Mouse (Mus musculus) gastrocnemius, postnatal 4 days (tissue): ENCODE results near the gene Lmntd1. TPM values are rescaled to one million over a fixed set of nuclear protein-coding genes. Genes with fewer than 3 reads are reported as not detected.

Experiments
- DNase-seq, 2 experiments: peaks; one replicate each; pipeline ENCODE4 v3.0.0; 2021 to 2022; ENCODE audit warnings: low spot score in 2 of 2, mixed read lengths in 2 of 2
- total RNA-seq, 2 experiments: library from RNA; stranded (reverse); gene quantifications; 2 replicates each; pipeline ENCODE4 v1.2.3; 2021

Lmntd1 gene
- total RNA-seq, 2 experiments from 2014 or later = 0.56 to 0.57 TPM

DNA sequence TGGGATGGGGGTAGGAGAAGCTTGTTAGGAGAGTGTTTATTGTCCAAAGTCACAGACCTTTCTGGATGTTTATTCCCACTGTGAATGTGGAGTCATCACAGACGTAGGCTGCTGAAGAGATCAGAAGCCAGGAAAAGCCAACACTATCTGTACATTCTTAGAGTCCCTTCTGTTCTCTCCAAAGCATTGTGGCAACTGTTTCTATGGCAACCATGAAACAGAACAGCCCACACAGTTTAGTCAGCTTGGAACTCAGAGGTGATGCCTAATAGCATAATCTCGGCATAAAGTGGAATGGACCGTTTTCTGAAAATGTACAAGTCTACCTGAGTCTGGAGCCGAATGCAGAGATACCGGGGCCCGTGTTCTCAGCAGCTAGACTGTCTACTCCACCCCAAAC, 226.7 kb downstream of the Lmntd1 start:
- no peak for DNase-seq

- DNase-seq = no peak
These were observed 231.3 kb downstream of the Lmntd1 start for GRCm38 (mm10) chr6:145382586-145383380.

DNA sequence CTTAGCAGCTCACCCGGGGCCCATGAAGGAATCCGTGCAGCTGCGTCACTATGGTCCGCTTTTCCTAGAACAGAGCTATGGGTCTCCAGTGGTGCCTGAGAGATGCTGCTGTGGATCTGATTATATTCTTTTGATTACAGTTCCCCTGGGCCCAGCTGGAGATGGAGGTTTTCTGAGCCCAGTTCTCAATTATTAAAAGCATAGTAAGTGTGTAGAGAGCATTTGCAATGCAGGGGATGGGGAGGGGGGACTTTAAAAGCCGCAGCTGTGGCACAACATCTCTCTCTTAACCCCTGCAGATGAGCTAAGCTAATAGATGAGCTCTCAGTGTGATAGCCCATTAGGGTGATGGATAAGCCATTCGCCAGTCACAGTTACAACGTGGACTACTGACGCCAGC, 233.2 kb downstream of the Lmntd1 start:
- no peak for DNase-seq

DNA sequence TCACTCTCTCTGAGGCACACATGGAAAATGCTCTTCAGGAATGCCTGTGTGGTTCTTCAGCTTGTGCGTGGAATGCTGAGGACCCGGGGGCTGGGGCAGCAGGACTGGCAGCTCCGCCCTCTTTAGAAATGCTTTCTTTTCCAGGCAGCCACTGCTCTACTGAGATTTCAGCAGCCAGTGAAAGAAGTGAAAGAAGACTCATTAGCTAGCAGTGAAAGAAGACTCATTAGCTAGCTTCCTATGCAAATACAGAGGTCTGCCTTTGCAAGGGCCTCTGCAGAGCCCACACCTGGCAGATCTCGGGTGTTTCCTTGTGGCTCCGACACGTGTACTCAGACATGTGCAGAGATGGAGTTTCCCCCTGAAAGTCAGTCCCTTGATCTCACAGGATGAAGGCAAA, 234.9 kb downstream of the Lmntd1 start:
- no peak for DNase-seq

GRCm38 (mm10) chr6:145378689-145379088, 235.4 kb downstream of the Lmntd1 start:
- DNase-seq = no peak

GRCm38 (mm10) chr6:145374372-145374771, 239.7 kb downstream of the Lmntd1 start:
- no peak for DNase-seq

GRCm38 (mm10) chr6:145373712-145374221, 240.4 kb downstream of the Lmntd1 start:
- DNase-seq = no peak

- DNase-seq = no peak
These were observed 242.1 kb downstream of the Lmntd1 start for GRCm38 (mm10) chr6:145372066-145372465.

DNA sequence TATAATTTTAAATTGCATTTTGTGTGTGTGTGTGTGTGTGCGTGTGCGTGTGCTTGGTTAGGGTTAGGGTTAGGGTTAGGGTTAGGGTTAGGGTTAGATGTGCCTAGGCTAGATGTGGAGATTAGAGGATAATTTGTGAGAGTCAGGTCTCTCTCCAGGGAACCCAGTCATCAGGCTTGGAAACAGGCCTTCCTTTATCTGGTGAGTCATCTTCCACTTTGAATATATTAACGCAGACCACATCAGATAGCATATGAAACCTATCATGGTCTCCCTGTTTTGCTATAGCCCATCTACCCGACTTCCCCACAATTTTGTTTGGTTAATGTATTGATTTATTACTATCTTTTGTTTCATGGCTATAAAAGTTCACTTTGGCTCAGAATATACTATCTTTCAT, 242.5 kb downstream of the Lmntd1 start:
- DNase-seq = no peak

- no peak for DNase-seq
These were observed 243.8 kb downstream of the Lmntd1 start for GRCm38 (mm10) chr6:145370302-145370701.

DNA sequence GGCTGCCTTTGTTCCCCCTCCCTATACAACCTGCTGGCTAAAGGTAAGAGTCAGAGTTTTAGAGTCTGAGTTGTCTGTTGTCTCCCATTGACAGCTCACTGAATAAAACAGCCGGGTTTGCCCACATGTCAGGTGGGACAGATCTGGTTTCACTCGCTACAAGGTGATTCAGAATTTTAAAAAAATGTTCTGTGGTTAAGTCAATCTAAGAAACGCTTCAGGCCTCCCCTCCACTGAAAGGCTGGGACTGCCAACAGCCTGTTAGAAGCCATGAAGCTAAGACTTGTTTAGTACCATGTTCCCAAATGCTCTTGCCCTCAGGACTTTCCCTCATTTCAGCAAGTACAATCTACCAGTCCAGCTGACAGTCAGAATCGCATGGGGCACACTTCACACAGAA, 244.8 kb downstream of the Lmntd1 start:
- no peak for DNase-seq

DNA sequence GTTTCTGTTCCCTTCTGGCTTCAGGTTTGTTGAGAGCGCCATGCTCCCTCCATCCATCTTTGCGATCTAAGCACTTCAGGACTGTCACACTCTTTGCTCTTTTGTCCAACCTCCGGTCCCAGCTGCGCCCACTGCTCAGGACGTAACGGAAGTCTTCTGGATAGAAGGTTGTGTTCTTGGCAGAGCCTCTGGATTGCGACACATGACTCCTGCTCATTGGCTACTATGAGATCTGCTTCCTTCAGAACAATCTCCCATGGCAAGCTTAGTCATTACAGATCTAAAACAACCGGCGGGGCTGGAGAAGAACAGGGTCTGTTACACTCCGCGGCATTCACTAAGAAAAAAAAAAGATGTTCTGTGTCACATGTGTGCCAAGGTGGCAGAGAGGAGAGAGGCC, 247.6 kb downstream of the Lmntd1 start:
- no peak for DNase-seq

DNA sequence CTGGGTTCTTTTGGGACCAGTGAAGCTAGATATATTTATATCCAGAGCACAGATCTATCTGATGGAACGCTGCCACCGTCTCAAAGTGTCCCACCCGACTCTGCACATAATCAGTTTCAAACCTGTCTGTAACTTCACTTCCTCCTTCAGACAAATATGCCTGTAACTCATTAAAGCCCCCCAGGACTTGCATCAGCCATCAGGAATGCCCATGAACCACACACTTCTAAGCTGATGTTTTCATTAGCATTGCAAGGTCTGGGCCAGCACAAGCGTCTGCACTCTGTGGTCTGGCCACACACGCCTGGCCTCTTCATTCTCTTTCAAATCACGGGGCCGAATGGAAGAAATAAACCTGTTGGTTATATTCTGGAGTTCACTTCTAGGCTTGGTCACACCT, 250.4 kb downstream of the Lmntd1 start:
- DNase-seq = no peak

- no peak for DNase-seq
These were observed 252.9 kb downstream of the Lmntd1 start for GRCm38 (mm10) chr6:145361109-145361694.

- peak in 1 of 2 experiments; percentile 61 for DNase-seq
These were observed 254.4 kb downstream of the Lmntd1 start for GRCm38 (mm10) chr6:145359470-145360430.

GRCm38 (mm10) chr6:145358001-145358400, 256.1 kb downstream of the Lmntd1 start:
- DNase-seq = no peak

DNA sequence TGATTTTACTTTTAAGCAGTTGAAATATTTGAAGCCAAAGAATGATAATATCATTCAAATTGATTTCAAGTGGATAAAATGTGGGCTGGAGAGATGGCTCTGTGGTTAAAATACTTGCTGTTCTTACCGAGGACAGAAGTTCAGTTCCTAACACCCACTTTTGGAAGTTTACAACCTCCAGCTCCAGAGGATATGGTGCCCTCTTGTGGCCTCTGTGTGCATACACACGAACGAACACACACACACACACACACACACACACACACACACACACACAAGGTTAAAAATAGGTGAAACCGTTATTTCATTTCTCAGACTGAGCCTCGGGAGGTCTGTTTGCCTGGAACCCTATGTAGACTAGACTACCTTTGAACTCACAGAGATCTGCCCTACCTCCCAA, 260.3 kb downstream of the Lmntd1 start:
- DNase-seq = no peak

DNA sequence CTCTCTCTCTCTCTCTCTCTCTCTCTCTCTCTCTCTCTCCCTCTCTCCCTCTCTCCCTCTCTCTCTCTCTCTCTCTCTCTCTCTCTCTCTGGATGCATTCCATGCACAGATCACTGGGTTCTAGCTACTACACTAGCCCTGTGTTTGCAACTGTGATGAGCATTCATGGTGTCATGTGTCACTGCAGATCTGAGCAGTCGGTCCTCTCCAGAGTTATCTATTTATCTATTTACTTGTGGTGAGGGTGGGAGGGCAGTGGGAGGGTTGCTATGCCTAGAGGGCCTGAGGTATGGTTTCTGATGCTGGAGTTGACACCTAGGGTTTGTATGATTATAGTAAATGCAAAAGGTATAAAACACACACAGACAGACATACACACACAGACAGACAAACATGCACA, 261.4 kb downstream of the Lmntd1 start:
- no peak for DNase-seq

- DNase-seq = no peak
These were observed 265.8 kb downstream of the Lmntd1 start for GRCm38 (mm10) chr6:145348196-145348915.

GRCm38 (mm10) chr6:145347641-145348040, 266.5 kb downstream of the Lmntd1 start:
- no peak for DNase-seq
